Mouse (Mus musculus) myocyte (in vitro differentiated cells): ENCODE results near the gene Rimbp2. TPM values are rescaled to one million over a fixed set of nuclear protein-coding genes. Genes with fewer than 3 reads are reported as not detected.

Source experiments
- H3K27me3 ChIP-seq: one replicate; pipeline ENCODE4 v1.6.1; 2011; ENCODE audit not compliant: control insufficient read depth, insufficient read depth, insufficient read length
- H3K36me3 ChIP-seq: one replicate; pipeline ENCODE4 v1.6.1; 2011; ENCODE audit not compliant: control insufficient read depth, insufficient read depth
- H3K4me2 ChIP-seq: one replicate; pipeline ENCODE4 v1.6.1; 2011; ENCODE audit warnings: low read depth, control low read depth
- H3K4me3 ChIP-seq: one replicate; pipeline ENCODE4 v1.5.1; 2011; ENCODE audit warnings: mild to moderate bottlenecking, control low read depth, moderate library complexity
- H3K79me2 ChIP-seq: one replicate; pipeline ENCODE4 v1.6.1; 2011; ENCODE audit not compliant: control insufficient read depth, insufficient read depth
- H3ac ChIP-seq: one replicate; pipeline ENCODE4 v1.6.1; 2011; ENCODE audit not compliant: control insufficient read depth, insufficient read length
- CEBPB ChIP-seq: IDR thresholded peaks from 2 replicates; pipeline ENCODE4 v1.6.1; 2011; ENCODE audit warnings: mild to moderate bottlenecking, moderate library complexity; ENCODE audit not compliant: poor library complexity, insufficient read depth, severe bottlenecking
- E2F4 ChIP-seq: IDR thresholded peaks from one replicate; pipeline ENCODE4 v1.6.1; 2011; ENCODE audit warnings: mild to moderate bottlenecking, control low read depth, moderate library complexity; ENCODE audit not compliant: insufficient read depth
- MAX ChIP-seq: IDR thresholded peaks from one replicate; pipeline ENCODE4 v1.6.1; 2011; ENCODE audit warnings: low read depth, mild to moderate bottlenecking, control low read depth
- MYOD1 ChIP-seq, 3 experiments: IDR thresholded peaks; one replicate each; pipeline ENCODE4 v1.6.1; 2011; ENCODE audit warnings: control low read depth in 2 of 3, low read depth in 2 of 3, mild to moderate bottlenecking in 2 of 3, moderate library complexity in 1 of 3; ENCODE audit not compliant: insufficient read length in 2 of 3, control insufficient read depth in 1 of 3
- MYOG ChIP-seq, 3 experiments: IDR thresholded peaks; one replicate each; pipeline ENCODE4 v1.6.1; 2011; ENCODE audit warnings: control low read depth in 2 of 3, low read depth in 2 of 3, mild to moderate bottlenecking in 2 of 3; ENCODE audit not compliant: insufficient read length in 2 of 3, control insufficient read depth in 1 of 3, insufficient read depth in 1 of 3
- POLR2A ChIP-seq: IDR thresholded peaks from one replicate; pipeline ENCODE4 v1.6.1; 2011; ENCODE audit warnings: low read depth, mild to moderate bottlenecking, control low read depth, moderate library complexity; ENCODE audit not compliant: insufficient read length
- POLR2AphosphoS2 ChIP-seq: IDR thresholded peaks from one replicate; pipeline ENCODE4 v1.6.1; 2011; ENCODE audit warnings: low read depth, control low read depth; ENCODE audit not compliant: insufficient read length
- REST ChIP-seq: IDR thresholded peaks from one replicate; pipeline ENCODE4 v1.6.1; 2011; ENCODE audit warnings: mild to moderate bottlenecking, control low read depth, moderate library complexity; ENCODE audit not compliant: insufficient read depth, insufficient read length
- SRF ChIP-seq: IDR thresholded peaks from one replicate; pipeline ENCODE4 v1.6.1; 2011; ENCODE audit warnings: low read depth; ENCODE audit not compliant: control insufficient read depth, insufficient read length
- TCF12 ChIP-seq: IDR thresholded peaks from one replicate; pipeline ENCODE4 v1.6.1; 2011; ENCODE audit warnings: mild to moderate bottlenecking, control low read depth; ENCODE audit not compliant: poor library complexity, insufficient read depth, severe bottlenecking
- TCF3 ChIP-seq: IDR thresholded peaks from one replicate; pipeline ENCODE4 v1.6.1; 2011; ENCODE audit warnings: low read depth, control low read depth; ENCODE audit not compliant: insufficient read length
- USF1 ChIP-seq: IDR thresholded peaks from one replicate; pipeline ENCODE4 v1.6.1; 2011; ENCODE audit warnings: low read depth, mild to moderate bottlenecking, control low read depth, moderate library complexity
- polyA plus RNA-seq: library from polyadenylated mRNA; unstranded; fragments of >200 nt; fragmentation: generic; extraction: Trizol; gene quantifications from one replicate; pipeline ENCODE4 v1.2.1, GENCODE M21; 2012; ENCODE audit warnings: missing spikeins

The Rimbp2 gene
- polyA plus RNA-seq, 1 experiment = not detected

GRCm38 (mm10) chr5:128746261-128746660, 207.0 kb downstream of the Rimbp2 start:
- H3K36me3 ChIP-seq = no peaks in the 10 kb centered on the region
- no peaks in the 10 kb centered on the region for H3K79me2 ChIP-seq
- no peaks in the 10 kb centered on the region for H3K27me3 ChIP-seq
- H3ac ChIP-seq = no peak overlapping the region
- no peak overlapping the region for H3K4me2 ChIP-seq
- H3K4me3 ChIP-seq = no peak overlapping the region
- TF ChIP-seq MYOD1 (IDR thresholded peaks at IDR 0.05; ENCODE audit: control insufficient read depth in 1 of 3, insufficient read length in 2 of 3, low read depth in 2 of 3) = no peak
- no peak for TF ChIP-seq MAX
- no peak for TF ChIP-seq CEBPB
- TF ChIP-seq MYOG (IDR thresholded peaks at IDR 0.05; ENCODE audit: control insufficient read depth in 1 of 3, insufficient read depth in 1 of 3, insufficient read length in 2 of 3, low read depth in 2 of 3) = no peak
- no peak for TF ChIP-seq SRF

GRCm38 (mm10) chr5:128745206-128745605, 208.1 kb downstream of the Rimbp2 start:
- Histone ChIP-seq H3K27me3 (no peaks in the 10 kb centered on the region), H3K79me2 (no peaks in the 10 kb centered on the region), H3ac (no peak overlapping the region), H3K4me2 (no peak overlapping the region), H3K36me3 (no peaks in the 10 kb centered on the region), H3K4me3 (no peak overlapping the region)
- TF ChIP-seq MAX = no peak
- TF ChIP-seq TCF12 = no peak

GRCm38 (mm10) chr5:128744351-128744750, 208.9 kb downstream of the Rimbp2 start:
- Histone ChIP-seq H3ac (no peak overlapping the region), H3K4me3 (no peak overlapping the region)
- no peak for TF ChIP-seq SRF
- no peak for TF ChIP-seq TCF12
- no peak for TF ChIP-seq MAX
- TF ChIP-seq E2F4 = no peak
- no peak for TF ChIP-seq USF1
- no peak for TF ChIP-seq POLR2AphosphoS2
- TF ChIP-seq MYOG (IDR thresholded peaks at IDR 0.05; ENCODE audit: control insufficient read depth in 1 of 3, insufficient read depth in 1 of 3, insufficient read length in 2 of 3, low read depth in 2 of 3) = no peak
- TF ChIP-seq POLR2A = no peak
- TF ChIP-seq MYOD1 (IDR thresholded peaks at IDR 0.05; ENCODE audit: control insufficient read depth in 1 of 3, insufficient read length in 2 of 3, low read depth in 2 of 3) = no peak
- no peak for TF ChIP-seq CEBPB
- no peak for TF ChIP-seq TCF3
- no peak for TF ChIP-seq REST

GRCm38 (mm10) chr5:128739838-128740171, 213.5 kb downstream of the Rimbp2 start:
- TF ChIP-seq POLR2A (no peak), SRF (no peak), MYOD1 (IDR thresholded peaks at IDR 0.05; ENCODE audit: control insufficient read depth in 1 of 3, insufficient read length in 2 of 3, low read depth in 2 of 3) (no peak), TCF3 (no peak), MAX (no peak), USF1 (no peak), E2F4 (no peak), POLR2AphosphoS2 (no peak), CEBPB (no peak), MYOG (IDR thresholded peaks at IDR 0.05; ENCODE audit: control insufficient read depth in 1 of 3, insufficient read depth in 1 of 3, insufficient read length in 2 of 3, low read depth in 2 of 3) (no peak), REST (no peak), TCF12 (no peak)
- Histone ChIP-seq H3K4me2 (no peak overlapping the region), H3ac (no peak overlapping the region), H3K4me3 (no peak overlapping the region), H3K36me3 (no peaks in the 10 kb centered on the region), H3K27me3 (no peaks in the 10 kb centered on the region), H3K79me2 (no peaks in the 10 kb centered on the region)

More at GRCm38 (mm10) chr5:128744351-128744750, 208.9 kb downstream of the Rimbp2 start:
- H3K79me2 ChIP-seq = no peaks in the 10 kb centered on the region
- no peaks in the 10 kb centered on the region for H3K36me3 ChIP-seq
- H3K4me2 ChIP-seq = no peak overlapping the region
- no peaks in the 10 kb centered on the region for H3K27me3 ChIP-seq

- H3K4me2 ChIP-seq = no peak overlapping the region
- no peak for TF ChIP-seq MYOD1 (IDR thresholded peaks at IDR 0.05; ENCODE audit: control insufficient read depth in 1 of 3, insufficient read length in 2 of 3, low read depth in 2 of 3)
- TF ChIP-seq E2F4 = no peak
- no peak for TF ChIP-seq REST
- no peak for TF ChIP-seq POLR2A
- TF ChIP-seq TCF12 = no peak
- no peak for TF ChIP-seq CEBPB
- no peak for TF ChIP-seq POLR2AphosphoS2
- TF ChIP-seq TCF3 = no peak
- TF ChIP-seq MYOG (IDR thresholded peaks at IDR 0.05; ENCODE audit: control insufficient read depth in 1 of 3, insufficient read depth in 1 of 3, insufficient read length in 2 of 3, low read depth in 2 of 3) = no peak
- TF ChIP-seq SRF = no peak
- no peak for TF ChIP-seq MAX
- no peak overlapping the region for H3K4me3 ChIP-seq
- no peaks in the 10 kb centered on the region for H3K27me3 ChIP-seq
- H3ac ChIP-seq = no peak overlapping the region
- no peaks in the 10 kb centered on the region for H3K79me2 ChIP-seq
- H3K36me3 ChIP-seq = no peaks in the 10 kb centered on the region
These were observed 214.0 kb downstream of the Rimbp2 start for GRCm38 (mm10) chr5:128739168-128739837.
